Mouse (Mus musculus) embryonic facial prominence, embryonic 11.5 days (tissue): ENCODE measurements around the gene Rtl8c. TPM values are rescaled to one million over a fixed set of nuclear protein-coding genes. Genes with fewer than 3 reads are reported as not detected.
"Not testable (repeated sequence)": the region's sequence is repeated elsewhere in the genome, so short reads cannot be mapped to it uniquely, and the experiment has no call there.

Experiments used
- ATAC-seq: fragments of 200-750 bp; cut with Nextera tagmentation; replicated peaks from 2 replicates; pipeline ENCODE4 v1.8.0; 2017; ENCODE audit warnings: low read depth; ENCODE audit not compliant: insufficient number of reproducible peaks, low FRiP score, low TSS enrichment
- DNase-seq: peaks from one replicate; pipeline ENCODE4 v3.0.0-alpha.2; 2015; ENCODE audit warnings: low spot score
- H3K27ac ChIP-seq: fragments of 300-500 bp; sonication (generic); replicated peaks from 2 replicates; pipeline ENCODE4 v1.5.1; 2014; ENCODE audit warnings: mild to moderate bottlenecking, low read depth, low read length, control low read depth
- H3K27me3 ChIP-seq: fragments of 300-500 bp; sonication (generic); 2 replicates; pipeline ENCODE4 v1.6.1; 2014; ENCODE audit warnings: mild to moderate bottlenecking, low read length, moderate library complexity, mixed read lengths; ENCODE audit not compliant: control insufficient read depth, insufficient read depth
- H3K36me3 ChIP-seq: fragments of 300-500 bp; sonication (generic); replicated peaks from 2 replicates; pipeline ENCODE4 v1.6.1; 2014; ENCODE audit warnings: low read depth, mild to moderate bottlenecking, low read length, moderate library complexity, mixed read lengths; ENCODE audit not compliant: control insufficient read depth, insufficient read depth
- H3K4me1 ChIP-seq: fragments of 300-500 bp; sonication (generic); 2 replicates; pipeline ENCODE4 v1.6.1; 2014; ENCODE audit warnings: low read length, mixed read lengths; ENCODE audit not compliant: control insufficient read depth, insufficient read depth
- H3K4me2 ChIP-seq: fragments of 300-500 bp; sonication (generic); 2 replicates; pipeline ENCODE4 v1.6.1; 2014; ENCODE audit warnings: low read depth, mild to moderate bottlenecking, control low read depth, low read length, moderate library complexity
- H3K4me3 ChIP-seq: fragments of 300-500 bp; sonication (generic); 2 replicates; pipeline ENCODE4 v1.5.1; 2014; ENCODE audit warnings: low read depth, low read length, control low read depth
- H3K9ac ChIP-seq: fragments of 300-500 bp; sonication (generic); replicated peaks from 2 replicates; pipeline ENCODE4 v1.6.1; 2014; ENCODE audit warnings: mild to moderate bottlenecking, control low read depth, low read length
- H3K9me3 ChIP-seq: fragments of 300-500 bp; sonication (generic); replicated peaks from 2 replicates; pipeline ENCODE4 v1.6.1; 2016; ENCODE audit warnings: mild to moderate bottlenecking, low read length, inconsistent platforms, mixed read lengths; ENCODE audit not compliant: control insufficient read depth
- WGBS: fragments of 180-500 bp; shearing (Covaris S2); extraction: QIAGEN DNeasy Blood & Tissue Kit; methylation state at CpG from one replicate; pipeline ENCODE4 v1.1.7; 2014; 5-methylcytosine and 5-hydroxymethylcytosine counted together
- polyA plus RNA-seq: library from polyadenylated mRNA; unstranded; fragments of >200 nt; fragmentation: Nextera tagmentation; extraction: Ambion mirVana; gene quantifications from 2 replicates; pipeline ENCODE4 v1.2.1, GENCODE M21; 2014

The Rtl8c gene
- polyA plus RNA-seq, 1 experiment from 2014 or later = 21.3 TPM

DNA sequence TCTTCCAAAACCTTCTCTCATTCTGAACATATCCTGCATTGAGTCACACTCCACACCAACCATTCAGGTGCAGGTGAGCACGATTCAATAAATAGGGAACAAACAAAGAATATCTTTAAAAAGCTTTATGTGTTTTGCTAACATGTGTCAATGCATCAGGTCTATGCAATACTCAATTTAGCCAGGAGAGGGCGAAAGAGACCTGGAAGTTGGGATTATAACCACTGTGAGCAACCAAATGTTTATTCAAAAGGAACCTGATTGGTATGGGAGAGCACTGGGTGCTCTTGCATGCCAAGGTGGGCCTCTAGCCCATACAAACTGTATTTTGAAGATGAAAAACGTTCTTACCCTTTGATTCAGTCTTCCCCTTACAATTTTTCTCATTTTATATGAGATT, 2.7 kb downstream of the Rtl8c start:
- H3K9ac ChIP-seq = no peak overlapping the region
- no peaks in the 10 kb centered on the region for H3K36me3 ChIP-seq
- H3K27me3 ChIP-seq = no peaks in the 10 kb centered on the region
- DNase-seq (peak; percentile 78), ATAC-seq (no peak)
- H3K27ac ChIP-seq = no peak overlapping the region
- 5% methylated on average over 3 of the region's 3 CpGs for WGBS
- H3K4me2 ChIP-seq = no peak overlapping the region
- no peaks in the 10 kb centered on the region for H3K4me1 ChIP-seq
- no peaks in the 10 kb centered on the region for H3K9me3 ChIP-seq
- H3K4me3 ChIP-seq = no peak overlapping the region

DNA sequence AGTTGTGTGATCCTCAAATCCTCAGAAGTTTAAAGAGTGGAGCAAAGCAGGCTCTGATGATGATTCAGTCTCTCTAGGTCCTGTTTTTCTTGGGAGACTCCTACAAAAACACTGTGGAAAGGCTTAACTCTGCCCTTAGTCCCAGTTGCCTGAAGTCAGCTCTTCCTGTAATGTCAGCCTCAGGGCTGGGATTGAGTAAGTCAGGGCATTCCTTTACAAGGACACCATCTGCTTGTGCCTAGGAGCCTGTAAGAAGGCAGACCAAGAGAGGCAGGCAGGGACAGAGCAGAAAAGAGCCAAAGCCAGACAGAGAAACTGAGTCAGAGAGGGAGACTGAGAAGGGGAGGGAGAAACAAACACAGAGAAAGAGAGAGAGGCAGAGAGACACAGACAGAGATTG, 3.6 kb downstream of the Rtl8c start:
- H3K36me3 ChIP-seq, H3K4me2 ChIP-seq, H3K27me3 ChIP-seq, H3K9ac ChIP-seq, H3K9me3 ChIP-seq, H3K4me3 ChIP-seq, ATAC-seq, H3K4me1 ChIP-seq, DNase-seq, H3K27ac ChIP-seq: not testable (repeated sequence)

DNA sequence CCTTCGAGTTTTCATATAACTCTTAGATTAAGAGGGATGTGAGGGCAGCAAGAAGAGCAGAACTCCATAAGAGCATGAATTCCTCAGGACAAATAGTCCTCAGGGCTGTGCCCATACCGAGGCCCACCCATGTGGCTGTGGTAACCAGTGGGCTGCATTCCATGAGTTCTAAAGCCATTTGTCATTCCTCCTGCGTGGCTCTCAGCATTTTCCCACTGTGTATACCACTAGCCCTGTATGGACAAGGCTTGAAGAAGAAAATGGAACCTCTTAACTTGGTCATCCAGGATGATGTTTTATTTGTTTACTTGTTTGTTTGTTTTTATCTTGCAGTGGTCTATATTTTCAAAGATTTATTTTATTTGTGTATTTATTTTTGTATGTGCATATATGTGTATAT, 30.3 kb downstream of the Rtl8c start:
- not testable (repeated sequence) for H3K9me3 ChIP-seq, H3K4me1 ChIP-seq, H3K4me3 ChIP-seq, H3K9ac ChIP-seq, ATAC-seq, DNase-seq, H3K4me2 ChIP-seq, H3K27me3 ChIP-seq, H3K27ac ChIP-seq, H3K36me3 ChIP-seq
- WGBS = 49% methylated on average over 3 of the region's 3 CpGs

DNA sequence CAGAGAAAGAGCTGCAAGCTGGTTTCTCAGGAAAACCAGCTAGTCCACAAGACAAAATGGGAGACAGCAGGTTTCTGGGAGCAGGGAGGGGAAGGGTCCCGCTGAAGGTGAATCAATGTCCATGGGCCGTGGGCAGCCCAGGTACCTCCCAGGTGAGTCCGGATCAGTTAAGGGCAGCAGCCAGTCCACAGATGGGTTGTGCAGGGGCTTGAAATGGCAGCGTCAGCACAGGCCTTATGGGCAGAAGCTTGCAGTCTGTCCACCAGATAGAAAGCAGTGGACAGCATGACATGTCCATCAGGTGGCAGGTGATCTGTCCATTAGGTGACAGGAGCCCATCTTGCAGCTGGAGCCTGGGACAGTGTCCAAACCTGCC, 34.8 kb downstream of the Rtl8c start:
- H3K36me3 ChIP-seq, H3K4me2 ChIP-seq, ATAC-seq, H3K9me3 ChIP-seq, DNase-seq, H3K4me3 ChIP-seq, H3K27ac ChIP-seq, H3K27me3 ChIP-seq, H3K4me1 ChIP-seq, H3K9ac ChIP-seq: not testable (repeated sequence)
- WGBS = 69% methylated on average over 3 of the region's 4 CpGs

DNA sequence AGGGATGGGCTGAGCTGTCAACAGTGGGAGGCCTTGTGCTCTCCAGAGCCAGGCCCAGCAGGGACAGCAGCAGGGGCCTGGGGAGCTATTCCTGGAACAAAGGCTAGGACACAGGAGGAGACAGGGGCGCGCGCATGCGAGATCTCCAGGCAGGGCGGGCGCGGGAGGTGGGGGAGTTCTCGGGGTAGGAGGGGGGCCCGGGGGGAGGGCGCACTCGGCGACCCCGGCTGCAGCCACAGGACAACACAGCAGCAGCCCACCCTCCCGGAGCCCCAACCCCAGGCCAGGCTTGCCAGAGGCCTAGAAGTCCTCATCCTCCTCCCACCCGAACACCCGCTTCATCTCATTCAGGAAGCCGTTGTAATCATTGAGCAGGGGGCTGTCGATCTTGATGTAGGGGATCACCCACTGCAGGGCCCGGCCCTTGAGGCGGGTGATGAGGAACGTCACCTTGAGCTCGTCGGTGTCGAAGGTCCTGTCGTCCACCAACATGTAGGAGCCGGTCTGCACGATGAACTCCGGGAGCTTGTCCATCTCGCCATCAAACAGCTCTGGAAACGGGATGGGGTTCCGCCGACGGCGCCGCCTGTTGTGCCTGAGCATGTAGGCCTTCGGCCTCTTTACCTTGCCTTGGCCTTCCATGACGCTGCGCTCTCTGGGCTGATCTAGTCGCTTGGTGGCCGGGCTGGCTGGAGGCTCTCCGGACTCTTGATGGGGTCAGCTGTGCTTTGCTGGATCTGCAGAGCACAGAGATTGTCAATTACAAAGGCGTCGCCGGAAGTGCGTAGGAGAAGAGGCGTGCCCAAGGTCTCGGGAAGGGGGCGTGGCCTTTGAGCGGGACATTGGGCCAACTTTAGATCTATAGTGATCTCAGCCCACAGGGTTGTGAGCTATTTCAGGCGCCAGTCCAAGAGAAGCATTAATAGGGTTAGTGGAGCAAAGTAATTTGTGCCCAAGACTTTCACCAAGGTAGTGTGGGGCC, 35.4 kb downstream of the Rtl8c start, which contains the start of gene Rtl8a:
TSS of gene Rtl8a (minus strand) at position 703 of the 982 bp plus-strand sequence.
- ATAC-seq (peak; percentile 90), DNase-seq (peak; percentile 85)
- not testable (repeated sequence) for H3K27me3 ChIP-seq, H3K9ac ChIP-seq, H3K9me3 ChIP-seq, H3K27ac ChIP-seq, H3K4me1 ChIP-seq, H3K36me3 ChIP-seq
- WGBS = 23% methylated on average over 11 of the region's 50 CpGs
- Histone ChIP-seq H3K4me2 (peak within 1 kb of the TSS; percentile 21; the same call in 1 of the 2 replicates), H3K4me3 (peak within 1 kb of the TSS; percentile 25; the same call in 1 of the 2 replicates)

DNA sequence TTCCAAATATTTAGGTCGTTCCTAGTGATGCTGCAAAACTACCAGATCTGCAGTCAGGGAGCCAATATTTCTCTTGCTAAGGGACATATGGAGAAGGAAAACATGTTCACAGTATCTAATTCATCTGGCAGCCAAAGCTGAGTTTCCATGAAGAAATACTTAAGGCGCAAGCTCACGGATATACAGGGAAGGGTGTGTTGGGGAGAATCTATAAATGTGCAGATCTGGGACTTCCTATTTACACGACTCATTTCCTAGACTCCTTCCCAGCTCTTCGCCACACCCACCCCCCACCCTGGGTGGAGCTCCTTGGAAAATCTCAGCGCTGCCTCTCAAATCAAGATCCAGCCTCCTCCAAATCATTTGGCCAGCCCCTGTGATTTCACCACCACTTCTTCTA, 38.1 kb downstream of the Rtl8c start:
- no peak overlapping the region for H3K27ac ChIP-seq
- H3K4me3 ChIP-seq = no peak overlapping the region
- no peaks in the 10 kb centered on the region for H3K27me3 ChIP-seq
- no peaks in the 10 kb centered on the region for H3K36me3 ChIP-seq
- no peak overlapping the region for H3K4me2 ChIP-seq
- 91% methylated on average over 6 of the region's 6 CpGs for WGBS
- no peak for ATAC-seq
- H3K9me3 ChIP-seq = no peaks in the 10 kb centered on the region
- no peak for DNase-seq
- H3K9ac ChIP-seq = no peak overlapping the region
- H3K4me1 ChIP-seq = no peaks in the 10 kb centered on the region

DNA sequence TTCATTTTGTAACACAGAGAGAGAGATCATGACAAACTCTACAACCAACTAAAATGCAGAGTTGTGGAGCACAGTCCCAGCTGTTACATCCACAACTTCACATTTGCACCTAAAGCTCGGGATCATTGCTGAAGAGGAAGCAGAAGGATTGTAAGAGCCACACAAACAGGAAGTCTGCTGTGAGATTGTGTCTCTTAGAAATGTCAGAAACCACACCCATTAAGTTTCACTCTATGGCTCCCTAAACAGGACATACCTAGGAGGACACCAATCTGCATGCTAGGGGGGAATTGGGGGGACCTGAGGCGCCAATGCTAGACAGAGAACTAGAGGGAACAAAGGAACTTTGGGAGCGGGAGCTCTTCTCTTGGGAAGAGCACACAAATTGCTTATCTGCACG, 45.1 kb downstream of the Rtl8c start:
- not testable (repeated sequence) for DNase-seq, H3K9me3 ChIP-seq, H3K4me1 ChIP-seq, H3K36me3 ChIP-seq, H3K4me2 ChIP-seq, ATAC-seq, H3K27ac ChIP-seq, H3K4me3 ChIP-seq, H3K9ac ChIP-seq, H3K27me3 ChIP-seq
- 71% methylated on average over 4 of the region's 4 CpGs for WGBS
